Mouse (Mus musculus): ENCODE data around the gene Ptpn12.

GRCm38 (mm10) chr5:21002723-21003122 is 53.0 kb downstream of the Ptpn12 start:
- TF ChIP-seq POLR2A (IDR thresholded peaks at IDR 0.05; ENCODE audit: low read depth, low read length) (no peak), CTCF (conservative IDR thresholded peaks at IDR 0.05; ENCODE audit: insufficient read depth, insufficient read length, low read depth, low read length) (no peak)

All from kidney, adult 2 months (tissue).